Mouse (Mus musculus) cerebellum, adult 9-10 months (tissue): Measurements from ENCODE around the gene Olfml2a.
"Not testable (repeated sequence)": the region's sequence is repeated elsewhere in the genome, so short reads cannot be mapped to it uniquely, and the experiment has no call there.

Experiments
- DNase-seq: peaks from one replicate; pipeline ENCODE4 v3.0.0; 2022

Gene Olfml2a

GRCm38 (mm10) chr2:38987803-38988510, 56.2 kb downstream of the Olfml2a start:
- DNase-seq, result no peak

- DNase-seq, result no peak
Measured at GRCm38 (mm10) chr2:38988929-38989328, 57.2 kb downstream of the Olfml2a start.

DNA sequence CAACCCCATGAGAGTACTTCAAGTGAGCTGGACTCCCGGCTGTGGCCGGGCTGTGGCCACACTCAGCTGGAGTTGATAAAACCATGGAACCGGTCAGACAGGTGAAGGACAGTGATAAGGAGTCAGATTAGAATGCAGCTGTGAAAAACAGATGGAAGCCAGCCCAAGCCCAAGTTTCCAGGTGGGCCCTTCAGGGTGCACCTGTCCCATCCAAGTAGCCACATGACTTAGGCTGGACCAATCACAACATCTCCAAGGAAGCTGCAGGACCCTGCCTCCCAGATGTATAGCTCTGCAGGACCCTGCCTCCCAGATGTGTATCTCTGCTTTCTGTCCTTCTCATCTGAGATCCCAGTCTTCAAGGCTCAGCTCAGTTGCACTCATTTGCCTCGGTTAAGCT, 60.2 kb downstream of the Olfml2a start:
- no peak for DNase-seq

- no peak for DNase-seq
Measured at GRCm38 (mm10) chr2:38992452-38992851, 60.7 kb downstream of the Olfml2a start.

GRCm38 (mm10) chr2:38997386-38998374, 65.9 kb downstream of the Olfml2a start, which contains the start of gene Wdr38:
Gene Wdr38 (plus strand): TSS chr2:38997476.
- DNase-seq, result peak; percentile 89

DNA sequence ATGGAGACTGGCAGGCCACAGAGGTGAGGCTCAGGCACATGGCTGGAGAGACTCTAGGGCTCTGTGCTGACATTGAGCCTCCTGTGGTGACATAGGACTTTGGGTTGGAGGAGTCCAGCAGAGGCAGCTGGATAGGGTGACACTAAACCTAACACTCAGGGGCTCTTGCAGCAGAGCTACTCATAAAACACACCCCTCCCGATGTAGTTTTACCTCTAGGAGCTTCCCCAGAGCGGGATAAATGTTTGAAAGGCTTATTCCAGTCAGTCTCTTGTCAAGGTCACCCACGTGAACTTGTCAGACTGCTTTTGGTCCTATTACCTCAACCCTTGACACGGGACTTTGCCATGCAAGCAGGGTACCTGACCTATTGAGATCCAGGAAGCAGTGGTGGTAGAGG, 67.6 kb downstream of the Olfml2a start:
- no peak for DNase-seq

GRCm38 (mm10) chr2:38999910-39000586, 68.3 kb downstream of the Olfml2a start:
- DNase-seq, result no peak

DNA sequence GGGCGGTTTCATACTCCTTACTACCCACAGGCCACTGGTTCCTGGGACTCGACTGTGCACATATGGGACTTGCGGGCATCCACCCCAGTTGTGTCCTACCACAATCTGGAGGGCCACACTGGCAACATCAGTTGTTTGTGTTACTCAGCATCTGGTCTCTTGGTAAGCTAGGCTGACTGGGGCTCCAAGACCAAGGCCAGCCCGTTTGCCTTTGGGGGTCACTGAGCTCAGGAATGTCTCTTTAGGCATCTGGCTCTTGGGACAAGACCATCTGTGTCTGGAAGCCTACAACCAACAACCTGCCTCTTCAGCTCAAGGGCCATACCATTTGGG, 68.8 kb downstream of the Olfml2a start:
- no peak for DNase-seq

GRCm38 (mm10) chr2:39001866-39002265, 70.1 kb downstream of the Olfml2a start:
- DNase-seq, result no peak

DNA sequence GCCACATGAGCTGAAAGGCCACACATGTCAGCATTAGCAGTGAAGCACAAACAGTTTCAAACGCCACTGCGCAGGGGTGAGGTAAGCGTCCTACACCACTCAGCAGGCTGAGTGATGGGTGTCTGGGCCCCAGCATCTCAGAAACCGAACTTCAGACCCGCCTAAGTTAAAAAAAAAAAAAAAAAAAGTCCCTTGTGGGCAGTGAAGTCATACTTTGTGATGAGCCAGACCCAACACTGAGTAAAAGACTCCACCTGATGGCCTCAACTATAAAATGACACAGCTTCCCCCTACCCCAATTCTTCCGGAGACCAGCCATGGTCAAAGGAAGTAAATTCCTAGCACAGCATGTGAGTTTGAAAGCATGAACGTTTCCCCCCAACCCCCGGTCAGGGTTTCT, 71.3 kb downstream of the Olfml2a start:
- no peak for DNase-seq

DNA sequence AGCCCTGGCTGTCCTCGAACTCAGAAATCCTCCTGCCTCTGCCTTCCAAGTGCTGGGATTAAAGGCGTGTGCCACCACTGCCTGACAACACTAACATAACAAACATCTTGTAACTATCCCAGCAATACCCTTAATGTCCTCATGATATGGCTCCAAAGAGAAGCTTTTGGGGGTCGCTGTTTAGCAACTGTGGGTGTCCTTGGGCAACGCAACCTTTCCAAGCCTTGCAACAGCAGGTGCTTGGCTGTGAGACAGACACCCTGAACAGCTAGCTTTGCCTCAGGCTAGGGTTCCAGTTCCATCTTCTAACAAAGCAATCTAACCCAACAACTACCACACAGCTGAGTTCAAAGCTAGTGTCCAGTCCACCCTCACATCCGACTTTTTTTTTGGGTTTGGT, 71.7 kb downstream of the Olfml2a start:
- DNase-seq, result no peak

DNA sequence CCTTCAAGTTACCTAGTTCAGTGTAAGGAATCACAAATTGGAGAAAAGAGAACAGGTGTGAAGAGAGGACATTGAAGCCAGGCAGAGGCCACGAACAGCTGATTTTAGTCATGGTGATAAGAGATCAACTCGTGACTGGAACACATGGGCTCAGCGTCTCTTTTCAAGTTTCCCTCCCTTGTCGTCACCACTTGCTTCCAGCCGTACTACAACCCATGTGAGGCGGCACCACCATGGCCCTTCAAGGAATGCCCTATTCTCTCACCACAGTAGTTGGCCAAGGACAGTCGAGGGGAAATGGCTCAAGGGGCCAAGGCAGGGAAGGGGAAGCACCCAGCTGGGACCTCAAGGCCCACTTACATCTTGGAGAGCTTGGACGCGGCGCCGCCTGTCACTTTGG, 72.6 kb downstream of the Olfml2a start:
- peak; percentile 50 for DNase-seq

DNA sequence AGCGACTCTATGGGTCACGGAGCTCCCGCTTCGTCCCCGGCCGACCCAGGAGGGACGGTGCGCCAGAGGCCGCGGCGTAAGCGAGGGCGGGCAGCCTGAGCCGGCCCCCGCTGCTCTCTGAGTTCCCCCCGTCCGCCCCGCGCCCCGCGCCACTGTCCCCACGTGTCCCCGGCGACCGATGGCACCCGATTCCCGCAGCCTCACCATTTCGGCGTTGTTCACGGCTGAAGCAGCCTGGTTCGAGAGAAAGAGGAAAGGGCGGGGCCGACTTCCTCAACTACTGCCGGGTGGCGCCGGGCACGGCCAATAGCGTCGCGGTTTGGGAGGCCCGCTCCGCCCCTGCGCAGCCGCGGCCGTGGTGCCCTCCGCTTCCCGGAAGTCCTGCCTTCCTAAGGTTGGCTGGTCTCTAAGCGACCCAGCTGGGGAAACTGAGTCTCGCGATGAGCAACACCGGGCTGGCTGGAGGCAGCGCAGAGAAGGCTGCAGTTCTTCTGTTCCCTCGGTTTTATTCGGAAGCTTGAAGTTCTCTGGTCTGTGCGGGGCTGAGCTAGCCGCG, 73.2 kb downstream of the Olfml2a start, which contains the start of gene Arpc5l:
Gene Arpc5l (plus strand): TSS at position 469 of the 556 bp plus-strand sequence.
- peak; percentile 89 for DNase-seq

DNA sequence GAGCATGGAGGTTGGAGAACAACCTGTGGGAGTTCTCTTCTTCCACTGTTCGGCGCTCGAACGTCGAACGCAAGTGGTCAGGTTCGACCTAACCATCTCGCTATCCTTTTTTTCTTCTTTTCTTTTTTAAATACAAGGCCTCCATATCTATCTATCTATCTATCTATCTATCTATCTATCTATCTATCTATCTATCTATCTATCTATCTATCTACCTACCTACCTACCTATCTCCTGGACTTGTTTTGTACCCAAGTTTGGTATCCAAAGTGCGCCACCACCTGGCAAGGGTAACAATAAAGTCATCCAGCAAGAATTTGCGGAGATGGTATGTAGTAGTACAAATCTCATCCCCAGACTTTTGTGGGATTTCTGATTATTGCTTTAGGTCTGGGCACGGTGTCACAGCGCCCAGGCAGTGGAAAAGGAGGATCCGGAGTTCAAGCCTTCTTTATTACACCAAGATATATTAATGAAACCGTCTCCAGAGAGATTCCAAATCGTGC, 73.8 kb downstream of the Olfml2a start, which contains the start of gene Rpl35:
Gene Rpl35 (minus strand): TSS at position 51 of the 506 bp plus-strand sequence.
- peak; percentile 46 for DNase-seq

DNA sequence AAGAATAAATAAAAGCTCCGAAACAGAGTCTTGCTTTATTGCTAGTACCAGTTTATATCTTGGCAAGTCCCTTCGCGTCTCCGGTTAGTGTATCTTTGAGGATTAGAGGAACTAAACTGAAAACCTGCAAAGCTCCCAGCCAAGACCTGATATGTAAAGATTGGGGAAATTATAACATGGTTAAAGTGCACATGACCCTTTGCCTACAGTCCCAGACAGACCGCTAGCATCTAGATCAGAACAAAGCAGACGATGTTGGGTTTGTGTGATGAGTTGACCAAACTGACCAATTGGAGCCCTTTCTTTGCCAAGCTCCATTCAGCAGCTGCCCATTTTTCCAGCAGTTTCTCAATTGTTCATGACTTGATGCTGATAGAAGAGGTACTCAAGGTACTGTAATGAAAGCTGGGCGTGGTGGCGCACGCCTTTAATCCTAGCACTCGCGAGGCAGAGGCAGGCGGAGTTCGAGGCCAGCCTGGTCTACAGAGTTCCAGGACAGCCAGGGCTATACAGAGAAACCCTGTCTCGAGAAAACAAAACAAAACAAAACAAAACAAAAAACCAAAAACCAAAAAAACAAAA, 74.5 kb downstream of the Olfml2a start:
- peak; percentile 47 for DNase-seq

DNA sequence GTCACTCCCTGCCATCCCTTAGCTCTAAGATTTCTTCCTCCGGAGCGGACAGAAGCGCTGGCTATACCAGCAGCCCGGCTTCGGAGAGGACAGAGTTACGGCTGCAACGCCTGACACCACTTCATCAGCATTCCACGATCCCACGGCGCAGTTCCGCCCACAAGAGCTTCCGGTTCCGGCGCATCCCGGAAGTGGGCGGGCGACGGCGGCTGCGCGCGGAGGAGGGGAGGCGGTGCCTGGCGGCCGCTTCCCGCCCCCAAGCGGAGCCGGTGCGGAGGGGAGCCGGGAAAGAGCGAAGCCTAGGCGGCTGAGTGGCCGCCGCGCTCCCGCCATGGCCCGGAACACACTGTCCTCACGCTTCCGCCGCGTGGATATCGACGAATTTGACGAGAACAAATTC, 76.1 kb downstream of the Olfml2a start:
- peak; percentile 90 for DNase-seq

DNA sequence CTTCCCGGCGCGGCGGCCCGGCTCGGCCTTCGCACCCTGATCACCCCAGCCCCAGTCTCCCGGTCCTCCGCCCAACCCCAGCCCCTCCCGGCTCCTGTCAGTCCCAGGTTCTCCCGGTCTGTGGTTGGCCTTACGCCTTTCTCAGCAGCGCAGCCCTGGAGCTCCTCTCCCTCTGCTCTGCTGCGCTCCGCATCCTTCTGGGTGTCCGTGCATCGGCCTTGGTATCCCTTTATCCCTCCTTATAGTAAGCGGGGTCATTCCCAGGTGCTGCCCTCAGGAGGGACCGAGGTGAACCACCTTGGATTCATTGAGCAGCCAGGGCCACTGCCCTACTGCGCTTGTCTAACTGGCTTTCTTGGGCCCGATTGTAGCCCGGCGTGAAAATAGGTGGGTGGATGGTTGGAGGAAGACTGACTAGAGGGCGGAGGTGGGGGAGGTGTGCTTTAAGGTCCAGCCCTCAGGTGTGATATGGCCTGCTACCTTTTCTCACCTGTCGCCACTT, 76.6 kb downstream of the Olfml2a start:
- DNase-seq, result peak; percentile 65

DNA sequence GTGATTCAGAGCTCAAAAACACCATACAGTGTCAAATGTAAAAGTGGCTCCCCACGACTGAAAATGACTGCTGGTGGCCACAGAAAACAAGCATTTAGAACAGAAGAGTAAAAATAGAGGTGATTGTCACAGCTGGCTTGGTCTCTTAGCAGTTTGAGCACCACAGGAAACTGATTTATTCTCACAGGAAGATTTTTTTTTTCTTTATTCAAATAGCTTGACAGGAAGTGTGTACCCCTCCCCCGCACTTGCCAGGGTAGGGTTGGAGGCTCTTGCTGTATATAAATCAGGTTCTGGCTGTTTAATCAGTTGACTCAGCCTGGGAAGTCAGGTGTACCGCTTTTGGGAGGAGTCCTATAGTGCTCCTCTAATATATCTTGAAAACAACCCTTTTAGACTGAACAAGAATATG, 77.2 kb downstream of the Olfml2a start:
- DNase-seq, result peak; percentile 55

DNA sequence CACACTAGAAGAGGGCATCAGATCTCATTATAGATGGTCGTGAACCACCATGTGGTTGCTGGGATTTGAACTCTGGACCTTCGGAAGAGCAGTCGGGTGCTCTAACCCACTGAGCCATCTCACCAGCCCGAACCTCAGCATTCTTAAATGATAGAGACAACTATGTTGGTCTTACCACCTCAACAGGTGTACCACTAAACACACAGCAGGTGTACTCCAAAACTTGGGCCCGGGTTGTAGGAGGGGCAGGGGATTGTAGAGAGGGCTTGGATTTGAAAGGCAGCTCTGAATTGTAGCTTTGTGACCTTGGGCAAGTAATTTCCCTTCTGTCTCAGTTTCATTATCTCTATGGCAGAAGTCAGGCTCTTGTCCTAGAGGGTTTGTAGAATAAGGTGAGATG, 78.4 kb downstream of the Olfml2a start:
- not testable (repeated sequence) for DNase-seq

DNA sequence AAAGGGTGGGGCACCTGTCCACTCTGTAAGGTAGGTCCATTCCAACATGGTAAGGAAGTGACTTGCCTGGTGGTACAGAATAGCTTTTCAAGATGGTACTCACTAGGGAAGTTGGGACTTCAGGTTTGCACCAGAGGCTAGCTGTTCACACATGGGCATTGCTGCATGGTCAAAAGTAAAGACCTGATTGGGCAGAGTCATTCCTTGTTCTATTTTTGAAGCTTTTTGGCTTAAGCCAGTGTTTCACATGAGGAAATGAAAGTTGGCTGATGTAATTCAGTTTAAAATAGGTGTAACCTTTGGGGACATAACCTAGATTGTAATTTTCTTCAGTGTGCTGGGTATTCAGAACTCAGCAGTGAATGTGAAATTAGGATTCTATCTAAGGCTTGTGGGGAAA, 79.5 kb downstream of the Olfml2a start:
- no peak for DNase-seq

GRCm38 (mm10) chr2:39011971-39012370, 80.2 kb downstream of the Olfml2a start:
- no peak for DNase-seq

DNA sequence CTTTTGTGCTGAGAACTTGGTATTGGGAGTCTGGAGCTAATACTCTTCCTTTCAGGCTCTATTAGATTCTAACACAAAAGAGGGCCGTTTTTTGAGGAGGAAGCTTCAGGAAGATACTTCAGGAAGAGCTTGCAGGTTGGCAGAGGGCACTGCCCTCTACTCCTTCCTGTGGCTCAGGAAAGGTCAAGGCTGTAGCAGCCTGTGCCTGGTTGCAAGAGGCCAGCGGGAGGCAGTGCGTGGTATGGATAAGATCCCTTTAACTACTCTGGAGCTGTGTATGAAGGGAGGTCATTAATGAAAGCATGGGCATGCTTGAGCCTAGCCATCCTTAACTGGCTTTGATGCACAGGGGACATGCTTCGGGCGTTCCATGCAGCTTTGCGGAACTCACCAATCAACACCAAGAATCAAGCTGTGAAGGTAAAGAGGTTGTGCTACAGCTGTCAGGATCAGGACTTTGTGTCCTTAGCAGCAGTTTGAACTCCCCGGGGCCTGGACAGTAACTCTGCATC, 81.0 kb downstream of the Olfml2a start:
- DNase-seq, result no peak
